Mouse (Mus musculus) midbrain, embryonic 15.5 days (tissue): Measurements from ENCODE around the gene Vmn1r227. TPM values are rescaled to one million over a fixed set of nuclear protein-coding genes. Genes with fewer than 3 reads are reported as not detected.

Experiments used
- ATAC-seq: fragments of 200-750 bp; cut with Nextera tagmentation; replicated peaks from 2 replicates; pipeline ENCODE4 v1.8.0; 2017; ENCODE audit warnings: moderate TSS enrichment
- H3K27ac ChIP-seq: fragments of 300-500 bp; sonication (generic); 2 replicates; pipeline ENCODE4 v1.5.1; 2015; ENCODE audit warnings: mild to moderate bottlenecking, inconsistent platforms
- H3K27me3 ChIP-seq: fragments of 300-500 bp; sonication (generic); replicated peaks from 2 replicates; pipeline ENCODE4 v1.6.1; 2015; ENCODE audit warnings: inconsistent platforms
- H3K36me3 ChIP-seq: fragments of 300-500 bp; sonication (generic); replicated peaks from 2 replicates; pipeline ENCODE4 v1.6.1; 2015; ENCODE audit warnings: inconsistent platforms
- H3K4me1 ChIP-seq: fragments of 300-500 bp; sonication (generic); 2 replicates; pipeline ENCODE4 v1.6.1; 2015; ENCODE audit warnings: inconsistent platforms
- H3K4me2 ChIP-seq: fragments of 300-500 bp; sonication (generic); 2 replicates; pipeline ENCODE4 v1.6.1; 2015; ENCODE audit warnings: inconsistent platforms, mild to moderate bottlenecking, moderate library complexity
- H3K4me3 ChIP-seq: fragments of 300-500 bp; sonication (generic); 2 replicates; pipeline ENCODE4 v1.5.1; 2015; ENCODE audit warnings: mild to moderate bottlenecking, inconsistent platforms
- H3K9ac ChIP-seq: fragments of 300-500 bp; sonication (generic); 2 replicates; pipeline ENCODE4 v1.6.1; 2015; ENCODE audit warnings: mild to moderate bottlenecking, inconsistent platforms
- H3K9me3 ChIP-seq: fragments of 300-500 bp; sonication (generic); 2 replicates; pipeline ENCODE4 v1.6.1; 2016; ENCODE audit warnings: inconsistent platforms
- WGBS: fragments of 180-500 bp; shearing (Covaris S2); methylation state at CpG from one replicate; pipeline ENCODE4 v1.1.7; 2015; ENCODE audit warnings: mixed read lengths; 5-methylcytosine and 5-hydroxymethylcytosine counted together
- polyA plus RNA-seq: library from polyadenylated mRNA; unstranded; fragments of >200 nt; fragmentation: Nextera tagmentation; extraction: Ambion mirVana; gene quantifications from 2 replicates; pipeline ENCODE4 v1.2.1, GENCODE M21; 2015

Vmn1r227 gene
- polyA plus RNA-seq, result not detected in 2 replicates

DNA sequence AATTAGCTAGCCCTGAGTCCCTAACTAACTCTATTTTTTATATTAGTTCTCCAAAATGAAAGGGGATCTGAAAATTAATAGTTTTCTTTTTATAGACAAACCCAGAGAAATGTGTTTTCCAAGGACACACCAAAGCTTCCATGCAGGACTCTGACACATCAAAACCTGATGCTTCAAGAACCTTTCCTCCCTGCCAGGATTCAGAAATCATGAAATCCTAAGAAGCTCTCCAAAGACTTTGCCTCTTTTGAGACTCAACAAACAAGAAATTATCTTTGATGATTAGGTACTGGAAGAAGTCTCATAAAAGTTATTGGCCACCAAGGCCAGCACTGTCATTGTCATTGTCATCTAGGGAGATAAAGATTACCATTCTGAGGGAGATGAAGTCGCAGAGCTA is at the start of gene Vmn1r227:
TSS of gene Vmn1r227 (plus strand) at position 301 of the 400 bp plus-strand sequence.
- no peak for ATAC-seq
- H3K4me2 ChIP-seq, result no peak within 1 kb of the TSS
- no peak within 1 kb of the TSS for H3K27ac ChIP-seq
- WGBS, result 38% methylated on average over 1 of the region's 1 CpGs
- no peaks in the 10 kb centered on the region for H3K27me3 ChIP-seq
- peaks cover 10% of the 10 kb centered on the region; the same call in 1 of the 2 replicates for H3K9me3 ChIP-seq
- no peak within 1 kb of the TSS for H3K9ac ChIP-seq
- H3K4me1 ChIP-seq, result no peaks in the 10 kb centered on the region
- H3K4me3 ChIP-seq, result no peak within 1 kb of the TSS
- H3K36me3 ChIP-seq, result no peaks in the 10 kb centered on the region

DNA sequence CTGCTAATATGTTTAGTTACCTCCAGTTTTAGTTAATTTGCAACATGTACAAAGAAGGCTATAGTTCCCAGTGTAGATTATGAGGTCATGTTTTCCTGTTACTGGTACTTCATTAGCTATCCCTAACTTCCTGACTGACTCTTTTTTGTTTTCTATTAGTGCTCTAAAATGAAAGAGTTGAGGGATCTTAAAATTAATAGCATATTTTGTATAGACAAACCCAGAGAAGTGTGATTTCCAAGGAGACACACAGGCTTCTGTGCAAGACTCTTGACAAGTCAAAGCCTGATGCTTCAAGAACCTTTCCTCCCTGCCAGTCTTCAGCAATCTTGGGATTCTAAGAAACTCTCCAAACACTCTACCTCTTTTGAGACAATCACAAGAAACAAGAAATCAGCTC is 47.1 kb upstream of the Vmn1r227 start, which contains the start of gene Vmn1r226:
TSS of gene Vmn1r226 (plus strand) at position 301 of the 400 bp plus-strand sequence.
- H3K9me3 ChIP-seq, result no peaks in the 10 kb centered on the region; the same call in 1 of the 2 replicates
- no peak within 1 kb of the TSS for H3K27ac ChIP-seq
- H3K4me1 ChIP-seq, result no peaks in the 10 kb centered on the region
- no peak within 1 kb of the TSS for H3K4me2 ChIP-seq
- H3K4me3 ChIP-seq, result no peak within 1 kb of the TSS
- H3K9ac ChIP-seq, result no peak within 1 kb of the TSS
- H3K36me3 ChIP-seq, result no peaks in the 10 kb centered on the region
- no peaks in the 10 kb centered on the region for H3K27me3 ChIP-seq
- ATAC-seq, result no peak

DNA sequence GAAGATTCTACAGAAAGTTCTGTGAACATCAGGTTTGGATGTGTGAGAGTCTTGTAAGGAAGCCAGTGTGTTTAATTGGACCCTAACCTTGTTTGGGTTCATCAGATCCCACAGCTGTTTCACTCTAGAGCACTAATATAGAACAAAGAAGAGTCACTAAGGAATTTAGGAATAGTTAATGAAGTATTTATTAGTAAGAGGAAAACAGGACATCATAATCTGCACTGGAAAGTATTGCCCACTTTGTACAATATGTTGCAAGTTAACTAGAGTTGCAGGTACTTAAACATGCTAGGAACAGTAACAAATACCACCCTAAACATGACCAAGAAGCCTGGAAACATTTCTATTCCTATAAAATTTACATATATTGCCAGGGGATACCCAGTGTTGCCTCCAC is 56.4 kb downstream of the Vmn1r227 start, which contains the start of gene Vmn1r228:
TSS of gene Vmn1r228 (minus strand) at position 101 of the 400 bp plus-strand sequence.
- Histone ChIP-seq H3K4me1 (no peaks in the 10 kb centered on the region), H3K9me3 (peaks cover 12% of the 10 kb centered on the region), H3K9ac (no peak within 1 kb of the TSS), H3K4me3 (no peak within 1 kb of the TSS), H3K4me2 (no peak within 1 kb of the TSS), H3K27ac (no peak within 1 kb of the TSS), H3K27me3 (no peaks in the 10 kb centered on the region), H3K36me3 (no peaks in the 10 kb centered on the region)
- no peak for ATAC-seq

Other genes starting within 250 kb of the Vmn1r227 start
- gene Vmn2r108, start 248.5 kb upstream of the Vmn1r227 start, polyA plus RNA-seq, result not detected in 2 replicates
- gene Vmn1r225, start 231.7 kb upstream of the Vmn1r227 start, polyA plus RNA-seq, result not detected in 2 replicates
- gene Vmn2r109, start 165.1 kb upstream of the Vmn1r227 start, polyA plus RNA-seq, result not detected in 2 replicates
- not detected in 2 replicates for gene Vmn2r110, start 133.4 kb upstream of the Vmn1r227 start, polyA plus RNA-seq
- not detected in 2 replicates for gene Fpr-rs3, start 105.0 kb upstream of the Vmn1r227 start, polyA plus RNA-seq
- gene Vmn1r226, start 47.0 kb upstream of the Vmn1r227 start, polyA plus RNA-seq, result not detected in 2 replicates
- not detected in 2 replicates for gene Vmn1r228, start 56.3 kb downstream of the Vmn1r227 start, polyA plus RNA-seq
- not detected in 2 replicates for gene Vmn1r229, start 81.7 kb downstream of the Vmn1r227 start, polyA plus RNA-seq
- gene Vmn1r230, start 110.6 kb downstream of the Vmn1r227 start, polyA plus RNA-seq, result not detected in 2 replicates
- gene Vmn1r231, start 175.2 kb downstream of the Vmn1r227 start, polyA plus RNA-seq, result not detected in 2 replicates
- not detected in 2 replicates for gene Vmn1r232, start 189.9 kb downstream of the Vmn1r227 start, polyA plus RNA-seq
- 786 and 809 TPM in 2 replicates for gene Ppp2r1a, start 215.5 kb downstream of the Vmn1r227 start, polyA plus RNA-seq